In the genomic region with DNA sequence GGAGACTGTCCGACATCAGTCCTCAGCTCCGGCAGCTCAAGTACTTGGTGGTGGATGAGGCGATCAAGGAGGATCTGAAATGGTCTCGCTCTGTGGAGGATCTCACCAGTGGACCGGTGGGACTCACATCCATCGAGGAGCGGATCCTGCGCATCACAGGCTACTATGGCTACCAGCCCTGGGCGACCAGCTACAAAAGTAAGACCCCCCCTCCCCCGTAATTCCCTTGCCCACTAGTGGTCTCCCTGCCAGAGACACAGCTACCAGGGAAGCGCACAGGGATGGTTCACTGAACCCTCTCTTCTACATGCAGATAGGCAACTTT, we compare ENCODE assay signal across 9 mouse cellular contexts.
DNase-seq lines count a peak whose midpoint lies in the region; ATAC-seq and TF ChIP-seq lines count a peak whose summit lies in the region.
"Had no signal": no experiment of that assay in that cellular context is flagged by ENCODE, and none has a peak within 500 bp of the region (broad histone marks: within the 10 kb centered on the region; RNA-seq: fewer than 3 reads in every experiment).

No protein-coding gene starts in this region.

- 0 out of 2 replicates have a peak overlapping the region, but pooled peaks have one; percentile 26 for H3K9ac ChIP-seq in lung, embryonic 16.5 days (ENCODE audit: low read length)
- no peak overlapping the region for H3K9ac ChIP-seq in intestine, postnatal 0 days (ENCODE audit: low read depth, low read length)
- no peak overlapping the region for H3K9ac ChIP-seq in stomach, embryonic 14.5 days (replicated peaks; ENCODE audit: low read depth, low read length)

- H3K36me3 ChIP-seq in lung, embryonic 16.5 days (ENCODE audit: control insufficient read depth, insufficient read depth, low read length): no peaks in the 10 kb centered on the region
- no peaks in the 10 kb centered on the region for H3K36me3 ChIP-seq in intestine, postnatal 0 days (ENCODE audit: control insufficient read depth, insufficient read depth)
- no peaks in the 10 kb centered on the region for H3K36me3 ChIP-seq in stomach, embryonic 14.5 days (ENCODE audit: control insufficient read depth, insufficient read depth, low read length)

- TF ChIP-seq POLR2A in lung, adult 2 months (IDR thresholded peaks at IDR 0.05; ENCODE audit: borderline replicate concordance, extremely low read depth, low read depth, low read length): no peak

- 21% methylated on average over 11 of the region's 11 CpGs for WGBS in lung, embryonic 16.5 days
- WGBS in lung, adult 2 months: 25% methylated on average over 11 of the region's 11 CpGs
- WGBS in intestine, postnatal 0 days: 34% methylated on average over 11 of the region's 11 CpGs
- WGBS in stomach, embryonic 14.5 days: 23% methylated on average over 11 of the region's 11 CpGs

- H3K4me3 ChIP-seq in lung, embryonic 16.5 days (ENCODE audit: low read length): peak overlapping the region; percentile 58
- H3K4me3 ChIP-seq in lung, adult 2 months (replicated peaks; ENCODE audit: extremely low read depth, low read depth, low read length): no peak overlapping the region
- peak overlapping the region; percentile 47 for H3K4me3 ChIP-seq in intestine, postnatal 0 days (ENCODE audit: low read depth, low read length)
- H3K4me3 ChIP-seq in stomach, embryonic 14.5 days (ENCODE audit: low read depth, low read length): peak overlapping the region; percentile 50

- no peak for ATAC-seq in lung, embryonic 16.5 days (ENCODE audit: low read depth)
- no peak; the same call in 1 of the 2 replicates for ATAC-seq in intestine, postnatal 0 days
- peak; percentile 11; the same call in 1 of the 2 replicates for ATAC-seq in stomach, embryonic 14.5 days (ENCODE audit: insufficient number of reproducible peaks, insufficient read depth, low FRiP score, low read depth)
- ATAC-seq in monocyte, adult 5-6 weeks (replicated peaks; ENCODE audit: insufficient number of reproducible peaks, low FRiP score, low TSS enrichment, poor library complexity, severe bottlenecking): no peak

- H3K27me3 ChIP-seq in lung, embryonic 16.5 days (ENCODE audit: control insufficient read depth, insufficient read depth, low read depth, low read length): peaks cover 31% of the 10 kb centered on the region
- peaks cover 28% of the 10 kb centered on the region for H3K27me3 ChIP-seq in intestine, postnatal 0 days (replicated peaks; ENCODE audit: control insufficient read depth, insufficient read depth, low read length)
- H3K27me3 ChIP-seq in stomach, embryonic 14.5 days (ENCODE audit: control insufficient read depth, insufficient read depth, low read length): 0 out of 2 replicates have a peak, but pooled peaks cover 13% of the 10 kb centered on the region

- H3K27ac ChIP-seq in lung, embryonic 16.5 days (ENCODE audit: low read length): no peak overlapping the region
- no peak overlapping the region for H3K27ac ChIP-seq in intestine, postnatal 0 days (ENCODE audit: low read depth, low read length)
- no peak overlapping the region for H3K27ac ChIP-seq in stomach, embryonic 14.5 days (ENCODE audit: low read length)

- H3K9me3 ChIP-seq in lung, embryonic 16.5 days (ENCODE audit: control insufficient read depth, low read length): no peaks in the 10 kb centered on the region
- no peaks in the 10 kb centered on the region for H3K9me3 ChIP-seq in intestine, postnatal 0 days (ENCODE audit: control insufficient read depth)
- H3K9me3 ChIP-seq in stomach, embryonic 14.5 days (ENCODE audit: control insufficient read depth, low read depth, low read length): no peaks in the 10 kb centered on the region

- no peak for TF ChIP-seq CTCF in lung, adult 2 months (IDR thresholded peaks at IDR 0.05; ENCODE audit: insufficient read depth, low read length)
- no peak for TF ChIP-seq CTCF in intestine, postnatal 0 days (IDR thresholded peaks at IDR 0.05; ENCODE audit: low read depth)

- peak; percentile 65 for DNase-seq in cerebellum, adult 9-11 months
- DNase-seq in cerebellum, adult 11 months: no peak
- DNase-seq in lung, adult 2 months: no peak
- DNase-seq in left cerebral cortex, postnatal 25 days (ENCODE audit: low spot score in 2 of 2): no peak
- DNase-seq: lung, postnatal 36 days had no signal

- intact Hi-C loops in left cerebral cortex, postnatal 25 days (cut with DNase I): no loop called here

- peak overlapping the region; percentile 95 for H3K4me2 ChIP-seq in lung, embryonic 16.5 days (ENCODE audit: low read depth, low read length)
- H3K4me2 ChIP-seq in intestine, postnatal 0 days (replicated peaks; ENCODE audit: low read depth): peak overlapping the region; percentile 85
- peak overlapping the region; percentile 99 for H3K4me2 ChIP-seq in stomach, embryonic 14.5 days (replicated peaks; ENCODE audit: low read depth, low read length)

- peaks cover 13% of the 10 kb centered on the region for H3K4me1 ChIP-seq in lung, embryonic 16.5 days (replicated peaks; ENCODE audit: control insufficient read depth, insufficient read depth, low read length)
- no peaks in the 10 kb centered on the region for H3K4me1 ChIP-seq in lung, adult 2 months (ENCODE audit: control insufficient read depth, insufficient read depth, low read length)
- H3K4me1 ChIP-seq in intestine, postnatal 0 days (replicated peaks; ENCODE audit: control insufficient read depth, insufficient read depth, low read length): no peaks in the 10 kb centered on the region
- H3K4me1 ChIP-seq in stomach, embryonic 14.5 days (ENCODE audit: control insufficient read depth, insufficient read depth, low read length): peaks cover 4% of the 10 kb centered on the region; the same call in 1 of the 2 replicates
